Mouse (Mus musculus): ENCODE measurements around the gene Cdk16. TPM values are rescaled to one million over a fixed set of nuclear protein-coding genes. Genes with fewer than 3 reads are reported as not detected.
A peak's percentile ranks its signal among the peaks of the same experiment; 100 is the strongest.

The Cdk16 gene
- polyA plus RNA-seq (2014; fragmentation: Nextera tagmentation; extraction: Ambion mirVana), result 117 and 120 TPM in 2 replicates

GRCm38 (mm10) chrX:20687519-20688067 is at the start of gene Cdk16:
Cdk16 (plus strand) TSS chrX:20687954.
- peak within 1 kb of the TSS; percentile 90 for H3K27ac ChIP-seq (ENCODE audit: low read depth, low read length)
- H3K4me1 ChIP-seq (ENCODE audit: control insufficient read depth, insufficient read depth, low read length), result 0 out of 2 replicates have a peak, but pooled peaks cover 4% of the 10 kb centered on the region
- 23% methylated on average over 16 of the region's 16 CpGs for WGBS
- peak within 1 kb of the TSS; percentile 56 for H3K4me2 ChIP-seq (ENCODE audit: low read depth, low read length)
- no peaks in the 10 kb centered on the region for H3K9me3 ChIP-seq (ENCODE audit: control insufficient read depth, low read length)
- H3K27me3 ChIP-seq (ENCODE audit: control insufficient read depth, insufficient read depth, low read length), result no peaks in the 10 kb centered on the region
- H3K9ac ChIP-seq (replicated peaks; ENCODE audit: low read depth, low read length), result peak within 1 kb of the TSS; percentile 71
- no peaks in the 10 kb centered on the region; the same call in none of the 2 replicates for H3K36me3 ChIP-seq (ENCODE audit: control insufficient read depth, insufficient read depth, low read length)
- H3K4me3 ChIP-seq (ENCODE audit: low read depth, low read length), result peak within 1 kb of the TSS; percentile 62
- ATAC-seq (ENCODE audit: low read depth), result peak; percentile 93

- Histone ChIP-seq H3K9me3 (ENCODE audit: control insufficient read depth, low read length) (no peaks in the 10 kb centered on the region), H3K4me2 (ENCODE audit: low read depth, low read length) (no peak overlapping the region), H3K36me3 (ENCODE audit: control insufficient read depth, insufficient read depth, low read length) (peaks cover 4% of the 10 kb centered on the region; the same call in 1 of the 2 replicates), H3K4me1 (ENCODE audit: control insufficient read depth, insufficient read depth, low read length) (no peaks in the 10 kb centered on the region), H3K27me3 (ENCODE audit: control insufficient read depth, insufficient read depth, low read length) (no peaks in the 10 kb centered on the region), H3K9ac (replicated peaks; ENCODE audit: low read depth, low read length) (no peak overlapping the region), H3K4me3 (ENCODE audit: low read depth, low read length) (no peak overlapping the region), H3K27ac (ENCODE audit: low read depth, low read length) (no peak overlapping the region)
- no peak for ATAC-seq (ENCODE audit: low read depth)
- 90% methylated on average over 2 of the region's 2 CpGs for WGBS
These were observed 49.6 kb upstream of the Cdk16 start for GRCm38 (mm10) chrX:20638141-20638540.

GRCm38 (mm10) chrX:20644780-20645179 is 43.0 kb upstream of the Cdk16 start:
- Histone ChIP-seq H3K4me2 (ENCODE audit: low read depth, low read length) (no peak overlapping the region), H3K27me3 (ENCODE audit: control insufficient read depth, insufficient read depth, low read length) (no peaks in the 10 kb centered on the region), H3K9me3 (ENCODE audit: control insufficient read depth, low read length) (no peaks in the 10 kb centered on the region), H3K9ac (replicated peaks; ENCODE audit: low read depth, low read length) (no peak overlapping the region), H3K27ac (ENCODE audit: low read depth, low read length) (no peak overlapping the region), H3K4me3 (ENCODE audit: low read depth, low read length) (no peak overlapping the region), H3K36me3 (ENCODE audit: control insufficient read depth, insufficient read depth, low read length) (peaks cover 10% of the 10 kb centered on the region; the same call in 1 of the 2 replicates), H3K4me1 (ENCODE audit: control insufficient read depth, insufficient read depth, low read length) (no peaks in the 10 kb centered on the region)
- WGBS, result 86% methylated on average over 5 of the region's 5 CpGs
- ATAC-seq (ENCODE audit: low read depth), result no peak

- no peak overlapping the region for H3K9ac ChIP-seq (replicated peaks; ENCODE audit: low read depth, low read length)
- H3K27ac ChIP-seq (ENCODE audit: low read depth, low read length), result no peak overlapping the region
- no peaks in the 10 kb centered on the region for H3K36me3 ChIP-seq (ENCODE audit: control insufficient read depth, insufficient read depth, low read length)
- H3K4me1 ChIP-seq (ENCODE audit: control insufficient read depth, insufficient read depth, low read length), result no peaks in the 10 kb centered on the region
- H3K4me3 ChIP-seq (ENCODE audit: low read depth, low read length), result peak overlapping the region; percentile 40; the same call in 1 of the 2 replicates
- WGBS, result 28% methylated on average over 5 of the region's 5 CpGs
- no peaks in the 10 kb centered on the region for H3K9me3 ChIP-seq (ENCODE audit: control insufficient read depth, low read length)
- ATAC-seq (ENCODE audit: low read depth), result 0 out of 2 replicates have a peak, but pooled peaks have one; percentile 0
- H3K27me3 ChIP-seq (ENCODE audit: control insufficient read depth, insufficient read depth, low read length), result no peaks in the 10 kb centered on the region
- peak overlapping the region; percentile 47; the same call in 1 of the 2 replicates for H3K4me2 ChIP-seq (ENCODE audit: low read depth, low read length)
These were observed 30.2 kb upstream of the Cdk16 start for GRCm38 (mm10) chrX:20657593-20657992.

GRCm38 (mm10) chrX:20658026-20658652 is 29.6 kb upstream of the Cdk16 start, which contains the start of gene Uba1:
Uba1 (plus strand) TSS chrX:20658326.
- H3K27ac ChIP-seq (ENCODE audit: low read depth, low read length), result no peak within 1 kb of the TSS
- peak; percentile 82 for ATAC-seq (ENCODE audit: low read depth)
- H3K9me3 ChIP-seq (ENCODE audit: control insufficient read depth, low read length), result no peaks in the 10 kb centered on the region
- 8% methylated on average over 27 of the region's 27 CpGs for WGBS
- no peaks in the 10 kb centered on the region for H3K27me3 ChIP-seq (ENCODE audit: control insufficient read depth, insufficient read depth, low read length)
- H3K4me2 ChIP-seq (ENCODE audit: low read depth, low read length), result peak within 1 kb of the TSS; percentile 47
- peak within 1 kb of the TSS; percentile 40 for H3K4me3 ChIP-seq (ENCODE audit: low read depth, low read length)
- no peaks in the 10 kb centered on the region for H3K36me3 ChIP-seq (ENCODE audit: control insufficient read depth, insufficient read depth, low read length)
- H3K9ac ChIP-seq (replicated peaks; ENCODE audit: low read depth, low read length), result peak within 1 kb of the TSS; percentile 21; the same call in 1 of the 2 replicates
- H3K4me1 ChIP-seq (ENCODE audit: control insufficient read depth, insufficient read depth, low read length), result no peaks in the 10 kb centered on the region

GRCm38 (mm10) chrX:20658891-20659406 is 28.8 kb upstream of the Cdk16 start:
- Histone ChIP-seq H3K27me3 (ENCODE audit: control insufficient read depth, insufficient read depth, low read length) (no peaks in the 10 kb centered on the region), H3K4me2 (ENCODE audit: low read depth, low read length) (peak overlapping the region; percentile 47), H3K4me1 (ENCODE audit: control insufficient read depth, insufficient read depth, low read length) (no peaks in the 10 kb centered on the region), H3K27ac (ENCODE audit: low read depth, low read length) (no peak overlapping the region), H3K9ac (replicated peaks; ENCODE audit: low read depth, low read length) (peak overlapping the region; percentile 21; the same call in 1 of the 2 replicates), H3K36me3 (ENCODE audit: control insufficient read depth, insufficient read depth, low read length) (no peaks in the 10 kb centered on the region), H3K4me3 (ENCODE audit: low read depth, low read length) (peak overlapping the region; percentile 40), H3K9me3 (ENCODE audit: control insufficient read depth, low read length) (no peaks in the 10 kb centered on the region)
- 15% methylated on average over 24 of the region's 24 CpGs for WGBS
- ATAC-seq (ENCODE audit: low read depth), result no peak; the same call in 1 of the 2 replicates

GRCm38 (mm10) chrX:20662317-20662715 is 25.4 kb upstream of the Cdk16 start:
- peak overlapping the region; percentile 66; the same call in 1 of the 2 replicates for H3K27ac ChIP-seq (ENCODE audit: low read depth, low read length)
- H3K9ac ChIP-seq (replicated peaks; ENCODE audit: low read depth, low read length), result no peak overlapping the region
- 30% methylated on average over 5 of the region's 5 CpGs for WGBS
- peak overlapping the region; percentile 52; the same call in 1 of the 2 replicates for H3K4me3 ChIP-seq (ENCODE audit: low read depth, low read length)
- no peak overlapping the region for H3K4me2 ChIP-seq (ENCODE audit: low read depth, low read length)
- ATAC-seq (ENCODE audit: low read depth), result peak; percentile 68
- H3K27me3 ChIP-seq (ENCODE audit: control insufficient read depth, insufficient read depth, low read length), result no peaks in the 10 kb centered on the region
- H3K9me3 ChIP-seq (ENCODE audit: control insufficient read depth, low read length), result no peaks in the 10 kb centered on the region
- no peaks in the 10 kb centered on the region for H3K36me3 ChIP-seq (ENCODE audit: control insufficient read depth, insufficient read depth, low read length)
- peaks cover 7% of the 10 kb centered on the region; the same call in 1 of the 2 replicates for H3K4me1 ChIP-seq (ENCODE audit: control insufficient read depth, insufficient read depth, low read length)

GRCm38 (mm10) chrX:20662716-20663443 is 24.9 kb upstream of the Cdk16 start:
- H3K4me1 ChIP-seq (ENCODE audit: control insufficient read depth, insufficient read depth, low read length), result peaks cover 7% of the 10 kb centered on the region; the same call in 1 of the 2 replicates
- peak overlapping the region; percentile 88 for H3K27ac ChIP-seq (ENCODE audit: low read depth, low read length)
- H3K4me2 ChIP-seq (ENCODE audit: low read depth, low read length), result peak overlapping the region; percentile 54
- H3K36me3 ChIP-seq (ENCODE audit: control insufficient read depth, insufficient read depth, low read length), result no peaks in the 10 kb centered on the region
- 9% methylated on average over 26 of the region's 28 CpGs for WGBS
- H3K4me3 ChIP-seq (ENCODE audit: low read depth, low read length), result peak overlapping the region; percentile 52
- peak overlapping the region; percentile 66 for H3K9ac ChIP-seq (replicated peaks; ENCODE audit: low read depth, low read length)
- peak; percentile 90 for ATAC-seq (ENCODE audit: low read depth)
- no peaks in the 10 kb centered on the region for H3K9me3 ChIP-seq (ENCODE audit: control insufficient read depth, low read length)
- no peaks in the 10 kb centered on the region for H3K27me3 ChIP-seq (ENCODE audit: control insufficient read depth, insufficient read depth, low read length)

Data from neural tube, embryonic 14.5 days (tissue).